Mouse (Mus musculus) lung, postnatal 0 days (tissue): ENCODE results near the gene Dhrs1. TPM values are rescaled to one million over a fixed set of nuclear protein-coding genes. Genes with fewer than 3 reads are reported as not detected.
A peak's percentile ranks its signal among the peaks of the same experiment; 100 is the strongest.

Experiments
- ATAC-seq: fragments of 200-750 bp; cut with Nextera tagmentation; 2 replicates; pipeline ENCODE4 v1.8.0; 2017; ENCODE audit warnings: moderate library complexity
- DNase-seq: peaks from one replicate; pipeline ENCODE4 v3.0.0-alpha.2; 2016; ENCODE audit warnings: low spot score
- H3K27ac ChIP-seq: fragments of 300-500 bp; sonication (generic); 2 replicates; pipeline ENCODE4 v1.5.1; 2014; ENCODE audit warnings: antibody characterized with exemption, mild to moderate bottlenecking, low read length, mixed read lengths
- H3K27me3 ChIP-seq: fragments of 300-500 bp; sonication (generic); replicated peaks from 2 replicates; pipeline ENCODE4 v1.6.1; 2014; ENCODE audit warnings: low read length, mixed read lengths; ENCODE audit not compliant: insufficient read depth
- H3K36me3 ChIP-seq: fragments of 300-500 bp; sonication (generic); 2 replicates; pipeline ENCODE4 v1.6.1; 2014; ENCODE audit warnings: low read length, mixed read lengths; ENCODE audit not compliant: insufficient read depth
- H3K4me1 ChIP-seq: fragments of 300-500 bp; sonication (generic); 2 replicates; pipeline ENCODE4 v1.6.1; 2014; ENCODE audit warnings: antibody characterized with exemption, low read depth, low read length, mixed read lengths; ENCODE audit not compliant: insufficient read depth
- H3K4me2 ChIP-seq: fragments of 300-500 bp; sonication (generic); replicated peaks from 2 replicates; pipeline ENCODE4 v1.6.1; 2014; ENCODE audit warnings: low read depth, mild to moderate bottlenecking, low read length, moderate library complexity, mixed read lengths
- H3K4me3 ChIP-seq: fragments of 300-500 bp; sonication (generic); 2 replicates; pipeline ENCODE4 v1.5.1; 2014; ENCODE audit warnings: low read depth, low read length
- H3K9ac ChIP-seq: fragments of 300-500 bp; sonication (generic); replicated peaks from 2 replicates; pipeline ENCODE4 v1.6.1; 2014; ENCODE audit warnings: low read depth, mild to moderate bottlenecking
- H3K9me3 ChIP-seq: fragments of 300-500 bp; sonication (generic); 2 replicates; pipeline ENCODE4 v1.6.1; 2016; ENCODE audit warnings: low read length, mixed read lengths
- CTCF ChIP-seq: IDR thresholded peaks from 2 replicates; pipeline ENCODE4 v1.5.1; 2016; ENCODE audit warnings: antibody characterized with exemption, mild to moderate bottlenecking
- EP300 ChIP-seq: IDR thresholded peaks from 2 replicates; pipeline ENCODE4 v1.6.1; 2016; ENCODE audit warnings: antibody characterized with exemption, mild to moderate bottlenecking, control low read depth
- WGBS: fragments of 180-500 bp; shearing (Covaris S2); extraction: QIAGEN DNeasy Blood & Tissue Kit; methylation state at CpG from one replicate; pipeline ENCODE4 v1.1.7; 2014; 5-methylcytosine and 5-hydroxymethylcytosine counted together
- polyA plus RNA-seq: library from polyadenylated mRNA; unstranded; fragments of >200 nt; fragmentation: Nextera tagmentation; extraction: Ambion mirVana; gene quantifications from 2 replicates; pipeline ENCODE4 v1.2.1, GENCODE M21; 2015

Dhrs1 gene
- polyA plus RNA-seq, 1 experiment from 2014 or later: 74.1 TPM

DNA sequence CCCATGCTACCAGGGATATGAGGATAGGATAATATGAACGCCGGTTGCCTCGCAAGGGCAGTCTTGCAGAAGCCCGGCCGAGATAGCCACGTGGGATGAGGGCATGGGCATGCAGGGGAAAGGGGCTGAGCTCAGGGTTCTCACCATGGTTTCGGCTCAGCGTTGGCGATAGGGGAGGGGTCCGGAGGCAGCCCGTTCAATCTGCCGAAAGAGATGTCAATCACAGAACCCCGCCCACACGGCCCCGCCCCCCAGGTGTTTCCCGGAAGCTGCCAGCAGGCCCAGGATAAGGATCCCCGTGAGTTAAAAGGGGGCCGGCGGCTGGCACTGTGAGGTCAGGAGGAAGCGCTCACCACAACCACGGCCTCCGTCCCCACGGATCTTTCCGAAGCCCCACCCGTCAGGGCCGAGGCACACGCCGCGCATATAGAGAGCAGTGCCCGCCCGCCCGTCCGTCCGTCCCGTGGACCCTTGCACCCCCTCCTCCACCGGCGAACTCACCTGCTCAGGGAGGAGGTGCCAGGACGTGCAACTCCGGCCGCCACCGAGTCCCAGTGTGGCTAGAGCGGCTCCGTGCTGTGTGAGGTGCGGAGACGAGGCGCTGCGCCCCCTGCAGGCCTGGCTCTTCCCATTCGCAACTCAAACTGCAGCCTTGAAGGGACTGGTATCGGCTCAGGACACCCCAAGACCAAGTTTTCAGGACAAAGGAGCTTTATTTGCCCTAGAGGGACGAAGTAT is 23.6 kb downstream of the Dhrs1 start, which contains the start of gene Rabggta:
TSS of gene Rabggta (minus strand) at position 564 of the 738 bp plus-strand sequence.
- peaks cover 6% of the 10 kb centered on the region for H3K4me1 ChIP-seq
- DNase-seq (peak; percentile 96), ATAC-seq (peak; percentile 95)
- no peak for TF ChIP-seq EP300
- peak; percentile 98 for TF ChIP-seq CTCF
- no peaks in the 10 kb centered on the region for H3K9me3 ChIP-seq
- H3K9ac ChIP-seq: peak within 1 kb of the TSS; percentile 52
- no peaks in the 10 kb centered on the region for H3K27me3 ChIP-seq
- peak within 1 kb of the TSS; percentile 70 for H3K4me2 ChIP-seq
- WGBS: 1% methylated on average over 48 of the region's 50 CpGs
- 0 out of 2 replicates have a peak, but pooled peaks cover 15% of the 10 kb centered on the region for H3K36me3 ChIP-seq
- H3K27ac ChIP-seq: peak within 1 kb of the TSS; percentile 81
- peak within 1 kb of the TSS; percentile 63 for H3K4me3 ChIP-seq

GRCm38 (mm10) chr14:55721076-55721475 is 24.4 kb downstream of the Dhrs1 start:
- WGBS: 73% methylated on average over 6 of the region's 6 CpGs

DNA sequence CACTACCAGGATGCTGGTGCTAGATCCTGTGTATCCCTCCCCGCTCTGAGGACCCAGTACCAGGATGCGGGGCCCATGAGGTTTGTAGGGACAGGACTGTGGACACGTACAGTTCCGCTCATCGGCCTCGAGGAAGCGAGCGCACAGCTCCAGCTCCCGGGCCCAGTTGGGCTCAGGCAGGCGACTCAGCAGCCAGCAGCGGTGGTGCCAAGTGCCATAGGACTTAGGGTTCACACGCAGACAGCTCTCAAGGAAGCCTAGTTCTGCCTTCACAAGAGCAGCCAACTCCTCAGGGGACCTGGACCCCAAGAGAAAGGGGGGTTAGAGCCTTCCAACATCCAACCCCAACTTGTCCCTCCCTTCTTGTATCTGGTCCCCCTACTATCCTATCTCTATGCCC is 24.8 kb downstream of the Dhrs1 start:
- H3K9me3 ChIP-seq: no peaks in the 10 kb centered on the region
- H3K4me2 ChIP-seq: no peak overlapping the region
- peaks cover 6% of the 10 kb centered on the region for H3K4me1 ChIP-seq
- 0 out of 2 replicates have a peak, but pooled peaks cover 18% of the 10 kb centered on the region for H3K36me3 ChIP-seq
- WGBS: 90% methylated on average over 12 of the region's 12 CpGs
- DNase-seq (no peak), ATAC-seq (no peak)
- H3K9ac ChIP-seq: no peak overlapping the region
- H3K4me3 ChIP-seq: no peak overlapping the region
- H3K27ac ChIP-seq: no peak overlapping the region
- H3K27me3 ChIP-seq: no peaks in the 10 kb centered on the region
- TF ChIP-seq EP300 (no peak), CTCF (no peak)

More at GRCm38 (mm10) chr14:55721076-55721475, 24.4 kb downstream of the Dhrs1 start:
- H3K4me3 ChIP-seq: no peak overlapping the region
- no peak for ATAC-seq
- H3K9me3 ChIP-seq: no peaks in the 10 kb centered on the region
- TF ChIP-seq EP300 (no peak), CTCF (no peak)
- H3K27me3 ChIP-seq: no peaks in the 10 kb centered on the region
- H3K4me2 ChIP-seq: peak overlapping the region; percentile 70
- 0 out of 2 replicates have a peak, but pooled peaks cover 18% of the 10 kb centered on the region for H3K36me3 ChIP-seq
- H3K9ac ChIP-seq: no peak overlapping the region
- DNase-seq: no peak
- peaks cover 6% of the 10 kb centered on the region for H3K4me1 ChIP-seq
- H3K27ac ChIP-seq: no peak overlapping the region

DNA sequence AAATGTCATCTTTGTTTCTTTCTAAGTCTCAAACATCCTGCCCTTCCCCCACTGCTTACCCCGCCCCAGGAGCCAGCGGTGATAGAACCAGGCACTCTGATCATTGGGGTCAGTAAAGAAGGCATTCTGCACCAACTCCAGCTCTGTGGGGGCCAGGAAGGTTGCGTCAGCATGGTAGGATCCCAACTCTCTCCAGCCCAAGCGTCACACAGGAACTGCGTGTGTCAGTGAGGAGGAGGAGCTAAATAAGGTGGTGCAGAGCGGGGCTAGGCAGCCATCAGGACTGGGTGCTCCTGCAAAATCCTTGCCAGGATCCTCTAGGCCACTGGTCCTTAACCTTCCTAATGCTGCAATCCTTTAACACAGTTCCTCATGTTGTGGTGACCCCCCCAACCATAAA is 25.8 kb downstream of the Dhrs1 start:
- no peak overlapping the region for H3K4me2 ChIP-seq

GRCm38 (mm10) chr14:55716884-55717283 is 28.6 kb downstream of the Dhrs1 start:
- WGBS: 77% methylated on average over 8 of the region's 8 CpGs
- TF ChIP-seq CTCF (no peak), EP300 (no peak)

More for the DNA sequence above, 25.8 kb downstream of the Dhrs1 start:
- TF ChIP-seq CTCF: no peak
- TF ChIP-seq EP300: no peak
- DNase-seq (no peak), ATAC-seq (no peak)
- Histone ChIP-seq H3K27ac (no peak overlapping the region), H3K36me3 (0 out of 2 replicates have a peak, but pooled peaks cover 18% of the 10 kb centered on the region), H3K9me3 (no peaks in the 10 kb centered on the region), H3K9ac (no peak overlapping the region), H3K4me3 (no peak overlapping the region), H3K27me3 (no peaks in the 10 kb centered on the region), H3K4me1 (peaks cover 10% of the 10 kb centered on the region)
- WGBS: 82% methylated on average over 6 of the region's 6 CpGs

GRCm38 (mm10) chr14:55716271-55716670 is 29.2 kb downstream of the Dhrs1 start:
- Histone ChIP-seq H3K9ac (no peak overlapping the region), H3K4me2 (no peak overlapping the region), H3K36me3 (0 out of 2 replicates have a peak, but pooled peaks cover 18% of the 10 kb centered on the region), H3K27ac (no peak overlapping the region), H3K4me1 (peaks cover 16% of the 10 kb centered on the region; the same call in 1 of the 2 replicates), H3K9me3 (no peaks in the 10 kb centered on the region), H3K4me3 (no peak overlapping the region), H3K27me3 (no peaks in the 10 kb centered on the region)
- ATAC-seq (no peak), DNase-seq (no peak)
- TF ChIP-seq CTCF (no peak), EP300 (no peak)
- 88% methylated on average over 6 of the region's 6 CpGs for WGBS

More at GRCm38 (mm10) chr14:55716884-55717283, 28.6 kb downstream of the Dhrs1 start:
- H3K4me2 ChIP-seq: no peak overlapping the region
- no peaks in the 10 kb centered on the region for H3K9me3 ChIP-seq
- 0 out of 2 replicates have a peak overlapping the region, but pooled peaks have one; percentile 5 for H3K27ac ChIP-seq
- 0 out of 2 replicates have a peak, but pooled peaks cover 18% of the 10 kb centered on the region for H3K36me3 ChIP-seq
- no peak overlapping the region for H3K9ac ChIP-seq
- H3K4me3 ChIP-seq: no peak overlapping the region
- no peaks in the 10 kb centered on the region for H3K27me3 ChIP-seq
- ATAC-seq (no peak), DNase-seq (no peak)
- peaks cover 16% of the 10 kb centered on the region; the same call in 1 of the 2 replicates for H3K4me1 ChIP-seq
